Mouse (Mus musculus) ES-E14 (cell line): ENCODE measurements around the gene Acvrl1.

Experiments
- CHD2 ChIP-seq: IDR thresholded peaks from 2 replicates; pipeline ENCODE4 v1.6.1; 2014; ENCODE audit warnings: mild to moderate bottlenecking, low read depth, low read length, inconsistent platforms
- MAFK ChIP-seq: IDR thresholded peaks from 2 replicates; pipeline ENCODE4 v1.6.1; 2014; ENCODE audit warnings: mild to moderate bottlenecking, low read depth, low read length, inconsistent platforms; ENCODE audit not compliant: insufficient read depth
- ZNF384 ChIP-seq: IDR thresholded peaks from 2 replicates; pipeline ENCODE4 v1.6.1; 2012; ENCODE audit warnings: low read depth, low read length, inconsistent platforms

GRCm38 (mm10) chr15:101086451-101086850, 41.9 kb upstream of the Acvrl1 start:
- TF ChIP-seq ZNF384: no peak
- no peak for TF ChIP-seq MAFK
- no peak for TF ChIP-seq CHD2
